Mouse (Mus musculus): ENCODE measurements around the gene 5730507C01Rik.
"Not testable (repeated sequence)": the region's sequence is repeated elsewhere in the genome, so short reads cannot be mapped to it uniquely, and the experiment has no call there.

5730507C01Rik gene

DNA sequence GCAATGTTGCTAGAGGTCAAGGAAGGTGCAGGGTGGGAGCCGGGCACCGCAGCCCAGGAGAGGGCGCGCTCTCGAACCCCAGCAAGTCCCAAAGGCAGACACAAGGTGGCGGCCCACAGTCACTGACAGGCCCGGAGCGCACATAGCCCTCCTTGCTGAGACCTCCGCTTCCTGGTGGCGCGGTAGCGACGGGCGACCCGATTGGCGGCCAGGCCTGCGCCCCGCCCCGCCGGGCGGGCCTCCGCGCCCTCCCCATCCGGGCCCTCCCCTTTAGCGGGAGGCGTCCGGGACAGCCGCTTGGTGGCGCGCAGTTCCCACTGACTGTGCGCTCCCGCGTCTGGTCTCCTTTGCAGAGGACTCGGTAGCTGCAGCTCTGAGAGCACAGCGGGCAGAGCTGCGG is at the start of gene 5730507C01Rik:
Gene 5730507C01Rik, plus strand, starts transcription at position 340 of the 400 bp plus-strand sequence.
- H3K36me3 ChIP-seq (ENCODE audit: insufficient read depth, low read length): no peaks in the 10 kb centered on the region
- TF ChIP-seq CTCF (conservative IDR thresholded peaks at IDR 0.05; ENCODE audit: low read length) (no peak), POU5F1 (IDR thresholded peaks at IDR 0.05; ENCODE audit: borderline replicate concordance, low read length) (no peak), NANOG (IDR thresholded peaks at IDR 0.05; ENCODE audit: borderline replicate concordance, low read length) (no peak)
- no peaks in the 10 kb centered on the region for H3K4me1 ChIP-seq (replicated peaks; ENCODE audit: low read depth, low read length)
- H3K9me3 ChIP-seq (ENCODE audit: low read length): no peaks in the 10 kb centered on the region
- peak within 1 kb of the TSS; percentile 57 for H3K4me3 ChIP-seq (replicated peaks; ENCODE audit: low read length)
- H3K27me3 ChIP-seq (ENCODE audit: insufficient read depth, low read length): no peaks in the 10 kb centered on the region

GRCm38 (mm10) chr12:18514616-18515015 is 306 bp downstream of the 5730507C01Rik start:
- not testable (repeated sequence) for H3K36me3 ChIP-seq (ENCODE audit: insufficient read depth, low read length); H3K9me3 ChIP-seq (ENCODE audit: low read length); H3K4me1 ChIP-seq (replicated peaks; ENCODE audit: low read depth, low read length); H3K27me3 ChIP-seq (ENCODE audit: insufficient read depth, low read length)
- peak overlapping the region; percentile 57 for H3K4me3 ChIP-seq (replicated peaks; ENCODE audit: low read length)

DNA sequence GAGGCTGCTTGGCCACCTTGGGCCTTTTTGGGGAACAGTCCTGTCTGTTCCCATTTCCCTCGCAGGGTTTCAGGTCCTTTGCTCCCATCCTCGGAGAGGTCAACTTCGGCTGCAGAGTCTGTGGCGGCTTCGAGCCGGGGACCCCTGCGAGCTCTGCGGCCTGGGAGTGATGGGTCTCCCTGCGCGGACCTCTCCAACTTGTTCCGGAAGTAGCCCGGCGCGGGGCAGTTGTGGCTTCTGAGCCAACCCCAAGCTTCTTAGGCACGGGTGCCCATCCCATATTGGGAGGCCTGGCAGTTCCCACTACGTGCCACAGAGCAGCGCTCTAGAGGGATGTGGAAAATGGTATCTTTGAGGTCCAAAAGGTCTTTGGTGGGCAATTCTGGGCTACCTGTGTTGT is 767 bp downstream of the 5730507C01Rik start:
- not testable (repeated sequence) for H3K27me3 ChIP-seq (ENCODE audit: insufficient read depth, low read length); H3K4me1 ChIP-seq (replicated peaks; ENCODE audit: low read depth, low read length); H3K9me3 ChIP-seq (ENCODE audit: low read length); H3K4me3 ChIP-seq (replicated peaks; ENCODE audit: low read length); H3K36me3 ChIP-seq (ENCODE audit: insufficient read depth, low read length)

All from E14TG2a.4 (cell line).